Comparison of ENCODE assay signal across 11 mouse cellular contexts in the genomic region with DNA sequence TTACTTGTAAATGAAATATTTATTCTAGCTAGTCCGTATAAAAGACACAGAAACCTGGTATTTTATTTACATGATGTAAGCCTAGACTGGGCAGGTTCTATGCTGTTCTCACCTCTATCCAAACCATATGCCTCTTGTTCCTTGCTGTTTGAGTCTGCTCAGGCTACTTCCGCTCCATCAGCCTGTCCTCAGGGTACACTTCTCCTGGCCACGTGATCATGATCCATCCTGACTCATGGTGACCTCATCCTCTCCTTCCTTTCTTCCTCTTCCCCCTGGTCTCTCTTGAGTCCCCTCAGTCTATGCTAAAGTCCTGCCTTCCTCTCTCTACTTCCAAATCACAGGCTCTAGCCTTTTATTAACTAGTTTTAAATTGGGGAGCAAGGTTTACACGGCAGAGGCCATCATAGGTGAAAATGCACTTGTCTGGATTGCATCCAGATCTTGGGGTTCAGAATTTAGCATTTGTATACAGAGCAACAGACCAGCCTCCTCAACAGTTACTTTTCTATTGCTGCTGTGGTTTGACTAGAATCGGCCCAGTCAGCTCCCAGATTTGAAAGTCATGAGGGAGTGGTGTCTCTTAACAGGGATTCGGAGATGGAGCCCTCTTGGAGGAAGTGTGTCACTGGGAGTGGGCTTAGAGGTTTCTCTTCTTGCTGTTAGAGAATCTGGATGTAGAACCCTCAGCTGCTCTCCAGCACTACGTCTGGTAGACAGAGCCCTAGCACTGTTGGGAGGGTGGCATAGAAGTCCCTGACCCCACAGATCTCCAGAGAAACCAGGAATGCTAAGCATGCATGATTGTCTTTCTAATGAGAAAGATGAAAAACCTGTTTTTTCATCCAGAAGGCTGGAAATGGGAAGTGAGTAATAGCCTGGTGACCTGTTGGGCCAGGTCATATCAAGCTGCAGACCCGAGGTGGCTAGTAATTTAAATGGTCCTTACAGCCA. TPM values are rescaled to one million over a fixed set of nuclear protein-coding genes. Genes with fewer than 3 reads are reported as not detected.
DNase-seq lines count a peak whose midpoint lies in the region; ATAC-seq and TF ChIP-seq lines count a peak whose summit lies in the region.
"Had no signal": no experiment of that assay in that cellular context is flagged by ENCODE, and none has a peak within 500 bp of the region (broad histone marks: within the 10 kb centered on the region; RNA-seq: fewer than 3 reads in every experiment).

No protein-coding gene starts in this region.

- H3K27me3 ChIP-seq in hindbrain, postnatal 0 days (ENCODE audit: insufficient read depth, low read length): no peaks in the 10 kb centered on the region
- no peaks in the 10 kb centered on the region for H3K27me3 ChIP-seq in hindbrain, embryonic 11.5 days (ENCODE audit: control insufficient read depth, insufficient read depth, low read length)
- H3K27me3 ChIP-seq in C2C12 (ENCODE audit: control insufficient read depth, insufficient read depth, insufficient read length): no peaks in the 10 kb centered on the region
- H3K27me3 ChIP-seq in limb, embryonic 10.5 days (ENCODE audit: low read depth, poor library complexity, severe bottlenecking): no peaks in the 10 kb centered on the region
- H3K27me3 ChIP-seq: midbrain, embryonic 15.5 days had no signal

- no peaks in the 10 kb centered on the region for H3K36me3 ChIP-seq in hindbrain, postnatal 0 days (ENCODE audit: insufficient read depth, low read length)
- H3K36me3 ChIP-seq in hindbrain, embryonic 11.5 days (ENCODE audit: control insufficient read depth, insufficient read depth, low read length): no peaks in the 10 kb centered on the region
- no peaks in the 10 kb centered on the region for H3K36me3 ChIP-seq in C2C12 (ENCODE audit: control insufficient read depth, insufficient read depth)
- H3K36me3 ChIP-seq in limb, embryonic 10.5 days: no peaks in the 10 kb centered on the region
- H3K36me3 ChIP-seq: midbrain, embryonic 15.5 days had no signal

- H3K79me3 ChIP-seq in C2C12 (ENCODE audit: low read depth): no peaks in the 10 kb centered on the region

- peak overlapping the region; percentile 12 for H3ac ChIP-seq in C2C12 (ENCODE audit: control insufficient read depth, insufficient read length, low read depth)

- no peak overlapping the region for H3K4me2 ChIP-seq in hindbrain, postnatal 0 days (ENCODE audit: low read depth, low read length)
- H3K4me2 ChIP-seq in hindbrain, embryonic 11.5 days (replicated peaks; ENCODE audit: low read depth, low read length): no peak overlapping the region
- H3K4me2 ChIP-seq: midbrain, embryonic 15.5 days had no signal

- no peaks in the 10 kb centered on the region for H3K79me2 ChIP-seq in C2C12 (ENCODE audit: control insufficient read depth, insufficient read depth)

- no peak overlapping the region for H3K4me3 ChIP-seq in hindbrain, postnatal 0 days (ENCODE audit: low read length)
- no peak overlapping the region for H3K4me3 ChIP-seq in hindbrain, embryonic 11.5 days (ENCODE audit: low read depth, low read length)
- H3K4me3 ChIP-seq in C2C12 (ENCODE audit: insufficient read depth, poor library complexity, severe bottlenecking): no peak overlapping the region
- no peak overlapping the region for H3K4me3 ChIP-seq in limb, embryonic 10.5 days
- H3K4me3 ChIP-seq: midbrain, embryonic 15.5 days had no signal

- no peaks in the 10 kb centered on the region for H3K9me3 ChIP-seq in hindbrain, postnatal 0 days (ENCODE audit: low read length)
- H3K9me3 ChIP-seq in hindbrain, embryonic 11.5 days (ENCODE audit: control insufficient read depth, low read length): no peaks in the 10 kb centered on the region
- no peaks in the 10 kb centered on the region for H3K9me3 ChIP-seq in limb, embryonic 10.5 days (replicated peaks)
- H3K9me3 ChIP-seq: midbrain, embryonic 15.5 days had no signal

- H3K4me1 ChIP-seq in hindbrain, postnatal 0 days (ENCODE audit: insufficient read depth, low read length): peaks cover 6% of the 10 kb centered on the region; the same call in 1 of the 2 replicates
- peaks cover under 1% of the 10 kb centered on the region; the same call in 1 of the 2 replicates for H3K4me1 ChIP-seq in hindbrain, embryonic 11.5 days (replicated peaks; ENCODE audit: control insufficient read depth, insufficient read depth, low read length)
- H3K4me1 ChIP-seq in limb, embryonic 10.5 days: peaks cover 15% of the 10 kb centered on the region

- DNase-seq in hindbrain, postnatal 0 days (ENCODE audit: low spot score): no peak
- DNase-seq in hindbrain, embryonic 11.5 days (ENCODE audit: low spot score): no peak
- DNase-seq in R1 (ENCODE audit: low read depth, low spot score): peak; percentile 77
- DNase-seq in limb, embryonic 10.5 days (ENCODE audit: low spot score): no peak
- DNase-seq in left cerebral cortex, adult 8-10 months (ENCODE audit: low spot score in 2 of 2): no peak
- DNase-seq in c-Kit-positive CD71-positive TER-119-positive erythroid progenitor cells, embryonic 14.5 days (ENCODE audit: low spot score): no peak
- DNase-seq: cerebellum, postnatal 36 days; right cerebral cortex, adult 18-20 months had no signal

- H3K9ac ChIP-seq in hindbrain, postnatal 0 days (replicated peaks; ENCODE audit: low read length): no peak overlapping the region
- no peak overlapping the region for H3K9ac ChIP-seq in hindbrain, embryonic 11.5 days (ENCODE audit: low read depth, low read length)
- H3K9ac ChIP-seq: midbrain, embryonic 15.5 days had no signal

- H3K27ac ChIP-seq in hindbrain, postnatal 0 days: no peak overlapping the region
- H3K27ac ChIP-seq in hindbrain, embryonic 11.5 days (ENCODE audit: low read depth, low read length): no peak overlapping the region
- H3K27ac ChIP-seq in limb, embryonic 10.5 days: peak overlapping the region; percentile 51
- H3K27ac ChIP-seq: midbrain, embryonic 15.5 days had no signal

- no peak for TF ChIP-seq CTCF in hindbrain, postnatal 0 days (IDR thresholded peaks at IDR 0.05; ENCODE audit: low read depth)
- no peak for TF ChIP-seq CTCF in C2C12 (IDR thresholded peaks at IDR 0.05; ENCODE audit: control insufficient read depth, insufficient read depth, insufficient read length)

- ATAC-seq in hindbrain, postnatal 0 days: 0 out of 2 replicates have a peak, but pooled peaks have one; percentile 15
- no peak for ATAC-seq in hindbrain, embryonic 11.5 days (ENCODE audit: low FRiP score)
- ATAC-seq: hindbrain, embryonic 16.5 days; midbrain, embryonic 15.5 days had no signal

- 76% methylated on average over 8 of the region's 8 CpGs for WGBS in hindbrain, postnatal 0 days
- WGBS in hindbrain, embryonic 11.5 days: 74% methylated on average over 8 of the region's 8 CpGs
- 71% methylated on average over 8 of the region's 8 CpGs for whole genome bisulfite sequencing in limb, embryonic 10.5 days

TF ChIP-seq in C2C12, 6 proteins besides CTCF, POLR2A, EP300 and RAD21:
- TF ChIP-seq MYOD1 (IDR thresholded peaks at IDR 0.05; ENCODE audit: control insufficient read depth, insufficient read length, low read depth) (no peak), USF1 (IDR thresholded peaks at IDR 0.05; ENCODE audit: low read depth) (peak; percentile 100), FOSL1 (IDR thresholded peaks at IDR 0.05; ENCODE audit: insufficient read depth, low read length, poor library complexity, severe bottlenecking) (peak; percentile 79), MAX (IDR thresholded peaks at IDR 0.05) (peak; percentile 82), CEBPB (IDR thresholded peaks at IDR 0.05; ENCODE audit: low read depth) (no peak), MYOG (IDR thresholded peaks at IDR 0.05; ENCODE audit: control insufficient read depth, extremely low read depth, insufficient read length) (no peak)

RNA-seq across cellular contexts. Expression of a gene that starts 6.1 kb away (rescaled TPM):
- 10.1 and 15.4 TPM in 2 replicates for total RNA-seq in hindbrain, postnatal 0 days (2014; rRNA removed)
- polyA plus RNA-seq in hindbrain, postnatal 0 days (2015; fragmentation: Nextera tagmentation; extraction: Ambion mirVana): 4.0 and 4.1 TPM in 2 replicates
- 7.4 and 7.7 TPM in 2 replicates for polyA plus RNA-seq in hindbrain, embryonic 11.5 days (2014; fragmentation: Nextera tagmentation; extraction: Ambion mirVana)
- 0.98 TPM for polyA plus RNA-seq in C2C12 (2012; fragmentation: generic; extraction: Trizol)
- 3.4 and 5.8 TPM in 2 replicates for polyA plus RNA-seq in limb, embryonic 10.5 days (2016; fragmentation: Nextera tagmentation; extraction: Ambion mirVana)
- 1 to 10 TPM; 4.9 to 7.1 (median 5.4) TPM for total RNA-seq in left cerebral cortex, adult 8-10 months (2022)

RNA-seq across cellular contexts. Expression of a gene that starts 6.3 kb away (rescaled TPM):
- 718 and 726 TPM in 2 replicates for total RNA-seq in hindbrain, postnatal 0 days (2014; rRNA removed)
- 3.6 and 3.9 TPM in 2 replicates for polyA plus RNA-seq in hindbrain, postnatal 0 days (2015; fragmentation: Nextera tagmentation; extraction: Ambion mirVana)
- 9.6 and 12.7 TPM in 2 replicates for polyA plus RNA-seq in hindbrain, embryonic 11.5 days (2014; fragmentation: Nextera tagmentation; extraction: Ambion mirVana)
- polyA plus RNA-seq in C2C12 (2012; fragmentation: generic; extraction: Trizol): 1.9 TPM
- 11.7 and 16.3 TPM in 2 replicates for polyA plus RNA-seq in limb, embryonic 10.5 days (2016; fragmentation: Nextera tagmentation; extraction: Ambion mirVana)
- total RNA-seq in left cerebral cortex, adult 8-10 months (2022): 10 to 100 TPM; 26.7 to 37.7 (median 31.8) TPM

RNA-seq across cellular contexts. Expression of a gene that starts 7.3 kb away (rescaled TPM):
- total RNA-seq in hindbrain, postnatal 0 days (2014; rRNA removed): 74.8 and 161 TPM in 2 replicates
- polyA plus RNA-seq in hindbrain, postnatal 0 days (2015; fragmentation: Nextera tagmentation; extraction: Ambion mirVana): not detected in 2 replicates
- 1.4 and 3.0 TPM in 2 replicates for polyA plus RNA-seq in hindbrain, embryonic 11.5 days (2014; fragmentation: Nextera tagmentation; extraction: Ambion mirVana)
- polyA plus RNA-seq in C2C12 (2012; fragmentation: generic; extraction: Trizol): 0.18 TPM
- 0.63 and 1.2 TPM in 2 replicates for polyA plus RNA-seq in limb, embryonic 10.5 days (2016; fragmentation: Nextera tagmentation; extraction: Ambion mirVana)
- total RNA-seq in left cerebral cortex, adult 8-10 months (2022): 10 to 100 TPM; 11.1 to 15.2 (median 14.1) TPM
- polyA plus RNA-seq: hindbrain, embryonic 16.5 days had no signal

RNA-seq across cellular contexts. Expression of a gene that starts 7.5 kb away (rescaled TPM):
- 40.4 and 42.9 TPM in 2 replicates for total RNA-seq in hindbrain, postnatal 0 days (2014; rRNA removed)
- polyA plus RNA-seq in hindbrain, postnatal 0 days (2015; fragmentation: Nextera tagmentation; extraction: Ambion mirVana): 62.1 and 63.0 TPM in 2 replicates
- 73.3 and 77.6 TPM in 2 replicates for polyA plus RNA-seq in hindbrain, embryonic 11.5 days (2014; fragmentation: Nextera tagmentation; extraction: Ambion mirVana)
- 76.1 TPM for polyA plus RNA-seq in C2C12 (2012; fragmentation: generic; extraction: Trizol)
- 74.2 and 76.5 TPM in 2 replicates for polyA plus RNA-seq in limb, embryonic 10.5 days (2016; fragmentation: Nextera tagmentation; extraction: Ambion mirVana)
- 10 to 100 TPM; 14.9 to 20.7 (median 18.3) TPM for total RNA-seq in left cerebral cortex, adult 8-10 months (2022)

RNA-seq across cellular contexts. Expression of a gene that starts 12.0 kb away (rescaled TPM):
- 441 and 602 TPM in 2 replicates for total RNA-seq in hindbrain, postnatal 0 days (2014; rRNA removed)
- 1.6 and 2.3 TPM in 2 replicates for polyA plus RNA-seq in hindbrain, postnatal 0 days (2015; fragmentation: Nextera tagmentation; extraction: Ambion mirVana)
- polyA plus RNA-seq in hindbrain, embryonic 11.5 days (2014; fragmentation: Nextera tagmentation; extraction: Ambion mirVana): 8.4 and 10.0 TPM in 2 replicates
- polyA plus RNA-seq in C2C12 (2012; fragmentation: generic; extraction: Trizol): 5.1 TPM
- polyA plus RNA-seq in limb, embryonic 10.5 days (2016; fragmentation: Nextera tagmentation; extraction: Ambion mirVana): 6.5 and 7.3 TPM in 2 replicates
- 1 to 10 TPM; 1.1 to 4.8 (median 4.3) TPM for total RNA-seq in left cerebral cortex, adult 8-10 months (2022)
